Mouse (Mus musculus): Measurements from ENCODE around the gene Atp8b3. TPM values are rescaled to one million over a fixed set of nuclear protein-coding genes. Genes with fewer than 3 reads are reported as not detected.
A peak's percentile ranks its signal among the peaks of the same experiment; 100 is the strongest.

Atp8b3 gene
- polyA plus RNA-seq, 1 experiment from 2014 or later = 0.29 TPM

DNA sequence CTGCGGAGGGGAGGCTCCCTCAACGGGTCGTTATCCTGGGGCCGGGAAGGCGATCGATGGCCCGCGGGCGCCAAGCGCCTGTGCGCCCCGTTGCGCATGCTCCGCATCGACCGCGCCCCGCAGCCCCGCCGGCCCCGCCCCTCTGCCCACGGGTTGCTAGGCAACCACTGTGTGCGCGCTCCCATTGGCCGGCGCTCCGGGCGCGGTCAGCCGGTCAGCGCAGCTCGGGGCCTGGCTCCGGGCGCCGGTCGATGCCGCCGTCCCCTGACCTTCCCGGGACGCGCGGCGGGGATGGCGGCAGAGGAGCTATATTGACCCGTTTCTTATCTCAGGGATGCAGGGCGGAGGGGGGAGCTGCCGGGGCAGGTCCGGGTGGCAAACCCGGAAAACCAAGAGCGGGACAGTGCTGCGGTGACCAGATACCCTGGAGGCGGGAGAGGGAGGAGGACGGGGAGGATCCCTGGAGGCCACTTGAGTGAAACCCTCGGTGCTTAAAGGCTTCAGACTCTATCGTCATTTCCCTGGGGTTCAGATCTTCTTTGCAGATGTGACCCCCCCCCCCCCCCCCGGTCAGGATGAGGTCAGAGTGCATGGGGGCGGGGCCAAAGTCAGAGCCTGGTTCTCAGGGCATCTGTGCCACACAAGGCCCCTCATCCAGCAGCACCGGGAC, 63.5 kb downstream of the Atp8b3 start:
- H3K27ac ChIP-seq = no peak overlapping the region
- under 1% methylated on average over 57 of the region's 58 CpGs for WGBS
- H3K9ac ChIP-seq = peak overlapping the region; percentile 73
- peak overlapping the region; percentile 63 for H3K4me3 ChIP-seq
- peak; percentile 87 for ATAC-seq (ENCODE audit: low FRiP score, low read depth)
- H3K27me3 ChIP-seq = peaks cover 55% of the 10 kb centered on the region
- peak overlapping the region; percentile 76 for H3K4me2 ChIP-seq (replicated peaks)
- H3K4me1 ChIP-seq = peaks cover 10% of the 10 kb centered on the region; the same call in 1 of the 2 replicates
- no peaks in the 10 kb centered on the region for H3K36me3 ChIP-seq
- H3K9me3 ChIP-seq = no peaks in the 10 kb centered on the region

Other genes starting within 250 kb of the Atp8b3 start
- gene Rps15, start 246.7 kb downstream of the Atp8b3 start, polyA plus RNA-seq (2015; fragmentation: Nextera tagmentation; extraction: Ambion mirVana) = 908 and 936 TPM in 2 replicates
- 3.3 and 3.8 TPM in 2 replicates for gene Apc2, start 243.1 kb downstream of the Atp8b3 start, polyA plus RNA-seq (2015; fragmentation: Nextera tagmentation; extraction: Ambion mirVana)
- gene 2310011J03Rik, start 218.6 kb downstream of the Atp8b3 start, polyA plus RNA-seq (2015; fragmentation: Nextera tagmentation; extraction: Ambion mirVana) = 50.7 and 51.2 TPM in 2 replicates
- 4.8 and 6.5 TPM in 2 replicates for gene Pcsk4, start 209.6 kb downstream of the Atp8b3 start, polyA plus RNA-seq (2015; fragmentation: Nextera tagmentation; extraction: Ambion mirVana)
- 6.1 and 6.3 TPM in 2 replicates for gene Reep6, start 209.2 kb downstream of the Atp8b3 start, polyA plus RNA-seq (2015; fragmentation: Nextera tagmentation; extraction: Ambion mirVana)
- gene Adamtsl5, start 190.7 kb downstream of the Atp8b3 start, polyA plus RNA-seq (2015; fragmentation: Nextera tagmentation; extraction: Ambion mirVana) = 2.0 and 2.4 TPM in 2 replicates
- gene Plk5, start 182.7 kb downstream of the Atp8b3 start, polyA plus RNA-seq (2015; fragmentation: Nextera tagmentation; extraction: Ambion mirVana) = 1.2 and 2.2 TPM in 2 replicates
- gene Mex3d, start 151.5 kb downstream of the Atp8b3 start, polyA plus RNA-seq (2015; fragmentation: Nextera tagmentation; extraction: Ambion mirVana) = 9.2 and 9.5 TPM in 2 replicates
- 276 and 288 TPM in 2 replicates for gene Mbd3, start 139.6 kb downstream of the Atp8b3 start, polyA plus RNA-seq (2015; fragmentation: Nextera tagmentation; extraction: Ambion mirVana)
- gene Uqcr11, start 132.3 kb downstream of the Atp8b3 start, polyA plus RNA-seq (2015; fragmentation: Nextera tagmentation; extraction: Ambion mirVana) = 443 and 459 TPM in 2 replicates
- gene Tcf3, start 105.5 kb downstream of the Atp8b3 start, polyA plus RNA-seq (2015; fragmentation: Nextera tagmentation; extraction: Ambion mirVana) = 153 and 157 TPM in 2 replicates
- not detected in 2 replicates for gene Onecut3, start 44.3 kb downstream of the Atp8b3 start, polyA plus RNA-seq (2015; fragmentation: Nextera tagmentation; extraction: Ambion mirVana)
- gene Rexo1, start 22.4 kb upstream of the Atp8b3 start, polyA plus RNA-seq (2015; fragmentation: Nextera tagmentation; extraction: Ambion mirVana) = 28.3 and 28.7 TPM in 2 replicates
- gene Klf16, start 38.2 kb upstream of the Atp8b3 start, polyA plus RNA-seq (2015; fragmentation: Nextera tagmentation; extraction: Ambion mirVana) = 9.3 and 10.0 TPM in 2 replicates
- gene Abhd17a, start 51.2 kb upstream of the Atp8b3 start, polyA plus RNA-seq (2015; fragmentation: Nextera tagmentation; extraction: Ambion mirVana) = 80.9 and 83.0 TPM in 2 replicates
- 83.9 and 92.0 TPM in 2 replicates for gene Scamp4, start 63.7 kb upstream of the Atp8b3 start, polyA plus RNA-seq (2015; fragmentation: Nextera tagmentation; extraction: Ambion mirVana)
- gene Adat3, start 63.8 kb upstream of the Atp8b3 start, polyA plus RNA-seq (2015; fragmentation: Nextera tagmentation; extraction: Ambion mirVana) = 7.6 and 8.8 TPM in 2 replicates
- gene Gm49322, start 66.9 kb upstream of the Atp8b3 start, polyA plus RNA-seq (2015; fragmentation: Nextera tagmentation; extraction: Ambion mirVana) = 3.7 and 5.6 TPM in 2 replicates
- 148 and 159 TPM in 2 replicates for gene Csnk1g2, start 83.7 kb upstream of the Atp8b3 start, polyA plus RNA-seq (2015; fragmentation: Nextera tagmentation; extraction: Ambion mirVana)
- gene Btbd2, start 117.9 kb upstream of the Atp8b3 start, polyA plus RNA-seq (2015; fragmentation: Nextera tagmentation; extraction: Ambion mirVana) = 77.8 and 83.5 TPM in 2 replicates
- 86.1 and 87.8 TPM in 2 replicates for gene Mknk2, start 139.0 kb upstream of the Atp8b3 start, polyA plus RNA-seq (2015; fragmentation: Nextera tagmentation; extraction: Ambion mirVana)
- 55.3 and 55.7 TPM in 2 replicates for gene Mob3a, start 162.9 kb upstream of the Atp8b3 start, polyA plus RNA-seq (2015; fragmentation: Nextera tagmentation; extraction: Ambion mirVana)
- 24.2 and 25.6 TPM in 2 replicates for gene Izumo4, start 163.1 kb upstream of the Atp8b3 start, polyA plus RNA-seq (2015; fragmentation: Nextera tagmentation; extraction: Ambion mirVana)
- gene Ap3d1, start 203.1 kb upstream of the Atp8b3 start, polyA plus RNA-seq (2015; fragmentation: Nextera tagmentation; extraction: Ambion mirVana) = 74.5 and 80.0 TPM in 2 replicates
- gene Dot1l, start 216.1 kb upstream of the Atp8b3 start, polyA plus RNA-seq (2015; fragmentation: Nextera tagmentation; extraction: Ambion mirVana) = 19.2 and 20.2 TPM in 2 replicates